Mouse (Mus musculus): ENCODE data around the gene Osbp.
A peak's percentile ranks its signal among the peaks of the same experiment; 100 is the strongest.
"Not testable (repeated sequence)": the region's sequence is repeated elsewhere in the genome, so short reads cannot be mapped to it uniquely, and the experiment has no call there.

Gene Osbp

GRCm38 (mm10) chr19:11965023-11965942 lies at the start of gene Osbp:
Gene Osbp, plus strand, starts transcription at chr19:11965941.
- DNase-seq (ENCODE audit: low spot score): peak; percentile 96

- no peak for DNase-seq (ENCODE audit: low spot score)
Measured at GRCm38 (mm10) chr19:11922068-11922467, 43.7 kb upstream of the Osbp start.

GRCm38 (mm10) chr19:11922515-11922914 lies 43.2 kb upstream of the Osbp start:
- not testable (repeated sequence) for DNase-seq (ENCODE audit: low spot score)

GRCm38 (mm10) chr19:11926380-11926779 lies 39.4 kb upstream of the Osbp start:
- DNase-seq (ENCODE audit: low spot score): no peak

- no peak for DNase-seq (ENCODE audit: low spot score)
Measured at GRCm38 (mm10) chr19:11928025-11928748, 37.6 kb upstream of the Osbp start.

- DNase-seq (ENCODE audit: low spot score): not testable (repeated sequence)
Measured at GRCm38 (mm10) chr19:11946460-11946859, 19.3 kb upstream of the Osbp start.

GRCm38 (mm10) chr19:11949878-11950277 lies 15.9 kb upstream of the Osbp start:
- no peak for DNase-seq (ENCODE audit: low spot score)

- no peak for DNase-seq (ENCODE audit: low spot score)
Measured at GRCm38 (mm10) chr19:11950747-11951146, 15.0 kb upstream of the Osbp start.

- no peak for DNase-seq (ENCODE audit: low spot score)
Measured at GRCm38 (mm10) chr19:11954206-11954605, 11.5 kb upstream of the Osbp start.

GRCm38 (mm10) chr19:11956636-11957035 lies 9.1 kb upstream of the Osbp start:
- DNase-seq (ENCODE audit: low spot score): no peak

- no peak for DNase-seq (ENCODE audit: low spot score)
Measured at GRCm38 (mm10) chr19:11957396-11957795, 8.3 kb upstream of the Osbp start.

GRCm38 (mm10) chr19:11957846-11958245 lies 7.9 kb upstream of the Osbp start:
- no peak for DNase-seq (ENCODE audit: low spot score)

GRCm38 (mm10) chr19:11964266-11964665 lies 1.5 kb upstream of the Osbp start:
- no peak for DNase-seq (ENCODE audit: low spot score)

- DNase-seq (ENCODE audit: low spot score): peak; percentile 64
Measured at GRCm38 (mm10) chr19:11966201-11966636, 478 bp downstream of the Osbp start.

- DNase-seq (ENCODE audit: low spot score): no peak
Measured at GRCm38 (mm10) chr19:11969155-11970050, 3.7 kb downstream of the Osbp start.

GRCm38 (mm10) chr19:11973511-11974222 lies 7.9 kb downstream of the Osbp start:
- DNase-seq (ENCODE audit: low spot score): no peak

- DNase-seq (ENCODE audit: low spot score): no peak
Measured at GRCm38 (mm10) chr19:11974223-11974540, 8.4 kb downstream of the Osbp start.

- no peak for DNase-seq (ENCODE audit: low spot score)
Measured at GRCm38 (mm10) chr19:11975683-11976082, 9.9 kb downstream of the Osbp start.

- no peak for DNase-seq (ENCODE audit: low spot score)
Measured at GRCm38 (mm10) chr19:11977363-11977762, 11.6 kb downstream of the Osbp start.

- DNase-seq (ENCODE audit: low spot score): no peak
Measured at GRCm38 (mm10) chr19:11980471-11980870, 14.7 kb downstream of the Osbp start.

GRCm38 (mm10) chr19:11984614-11985013 lies 18.9 kb downstream of the Osbp start:
- not testable (repeated sequence) for DNase-seq (ENCODE audit: low spot score)
